Mouse (Mus musculus) myocyte (in vitro differentiated cells): Measurements from ENCODE around the gene Samhd1.

Experiments
- CEBPB ChIP-seq: IDR thresholded peaks from 2 replicates; pipeline ENCODE4 v1.6.1; 2011; ENCODE audit warnings: mild to moderate bottlenecking, moderate library complexity; ENCODE audit not compliant: poor library complexity, insufficient read depth, severe bottlenecking
- MAX ChIP-seq: IDR thresholded peaks from one replicate; pipeline ENCODE4 v1.6.1; 2011; ENCODE audit warnings: low read depth, mild to moderate bottlenecking, control low read depth
- MYOG ChIP-seq, 3 experiments: IDR thresholded peaks; one replicate each; pipeline ENCODE4 v1.6.1; 2011; ENCODE audit warnings: control low read depth in 2 of 3, low read depth in 2 of 3, mild to moderate bottlenecking in 2 of 3; ENCODE audit not compliant: insufficient read length in 2 of 3, control insufficient read depth in 1 of 3, insufficient read depth in 1 of 3
- POLR2A ChIP-seq: IDR thresholded peaks from one replicate; pipeline ENCODE4 v1.6.1; 2011; ENCODE audit warnings: low read depth, mild to moderate bottlenecking, control low read depth, moderate library complexity; ENCODE audit not compliant: insufficient read length
- POLR2AphosphoS2 ChIP-seq: IDR thresholded peaks from one replicate; pipeline ENCODE4 v1.6.1; 2011; ENCODE audit warnings: low read depth, control low read depth; ENCODE audit not compliant: insufficient read length
- TCF12 ChIP-seq: IDR thresholded peaks from one replicate; pipeline ENCODE4 v1.6.1; 2011; ENCODE audit warnings: mild to moderate bottlenecking, control low read depth; ENCODE audit not compliant: poor library complexity, insufficient read depth, severe bottlenecking

- TF ChIP-seq MYOG (IDR thresholded peaks at IDR 0.05; ENCODE audit: control insufficient read depth in 1 of 3, insufficient read depth in 1 of 3, insufficient read length in 2 of 3, low read depth in 2 of 3) (no peak), POLR2A (no peak), POLR2AphosphoS2 (no peak), MAX (no peak), CEBPB (no peak), TCF12 (no peak)
Observed at GRCm38 (mm10) chr2:157053787-157054186, 81.3 kb downstream of the Samhd1 start.
